Mouse (Mus musculus): ENCODE results near the gene Irgc1. TPM values are rescaled to one million over a fixed set of nuclear protein-coding genes. Genes with fewer than 3 reads are reported as not detected.

The Irgc1 gene
- total RNA-seq, 2 experiments from 2014 or later: 0.07 TPM; not detected in 1

DNA sequence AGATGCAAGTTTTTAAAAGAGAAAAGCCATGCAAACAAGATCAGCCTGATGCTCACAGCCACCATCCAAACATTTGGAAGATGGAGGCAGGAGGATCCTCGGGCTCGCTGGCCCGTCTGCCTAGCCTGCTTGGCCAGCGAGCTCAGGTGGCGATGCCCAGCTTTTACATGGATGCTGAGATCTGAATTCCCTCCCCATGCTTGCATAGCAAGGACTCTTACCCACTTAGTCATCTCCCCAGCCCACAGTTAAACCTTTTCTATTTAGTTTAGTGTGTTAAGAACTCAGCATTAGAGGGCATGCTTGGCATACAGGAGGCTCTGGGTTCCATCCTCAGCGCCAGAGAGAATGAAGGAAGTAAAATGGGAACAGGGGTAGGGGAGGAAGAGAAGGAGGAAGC lies 12.9 kb downstream of the Irgc1 start:
- no peak for ATAC-seq (replicated peaks; ENCODE audit: poor library complexity)

- no peak for ATAC-seq (replicated peaks; ENCODE audit: poor library complexity)
Measured at GRCm38 (mm10) chr7:24437981-24438380, 14.1 kb downstream of the Irgc1 start.

- ATAC-seq (replicated peaks; ENCODE audit: poor library complexity): no peak
Measured at GRCm38 (mm10) chr7:24435305-24435704, 16.8 kb downstream of the Irgc1 start.

DNA sequence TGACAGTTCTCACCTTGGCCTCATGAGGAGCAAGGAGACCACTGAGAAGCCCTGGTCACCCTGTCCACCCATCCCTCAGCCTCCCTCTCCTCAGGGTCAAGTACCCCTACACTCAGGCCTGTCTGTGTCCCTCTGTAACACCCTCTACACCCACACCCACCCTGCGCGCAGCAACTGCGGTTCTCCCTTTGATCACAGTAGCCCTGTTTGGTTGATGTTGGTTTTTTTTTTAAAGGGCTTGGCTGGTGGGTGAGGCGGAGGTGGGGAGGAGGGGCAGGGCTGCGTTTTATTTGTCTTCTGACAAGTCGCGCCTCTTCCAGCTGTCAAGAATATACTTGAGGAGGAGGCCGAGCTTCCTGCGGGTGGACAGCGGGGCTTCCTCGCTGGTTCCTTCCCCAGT lies 20.4 kb downstream of the Irgc1 start:
- no peak for ATAC-seq (replicated peaks; ENCODE audit: poor library complexity)

DNA sequence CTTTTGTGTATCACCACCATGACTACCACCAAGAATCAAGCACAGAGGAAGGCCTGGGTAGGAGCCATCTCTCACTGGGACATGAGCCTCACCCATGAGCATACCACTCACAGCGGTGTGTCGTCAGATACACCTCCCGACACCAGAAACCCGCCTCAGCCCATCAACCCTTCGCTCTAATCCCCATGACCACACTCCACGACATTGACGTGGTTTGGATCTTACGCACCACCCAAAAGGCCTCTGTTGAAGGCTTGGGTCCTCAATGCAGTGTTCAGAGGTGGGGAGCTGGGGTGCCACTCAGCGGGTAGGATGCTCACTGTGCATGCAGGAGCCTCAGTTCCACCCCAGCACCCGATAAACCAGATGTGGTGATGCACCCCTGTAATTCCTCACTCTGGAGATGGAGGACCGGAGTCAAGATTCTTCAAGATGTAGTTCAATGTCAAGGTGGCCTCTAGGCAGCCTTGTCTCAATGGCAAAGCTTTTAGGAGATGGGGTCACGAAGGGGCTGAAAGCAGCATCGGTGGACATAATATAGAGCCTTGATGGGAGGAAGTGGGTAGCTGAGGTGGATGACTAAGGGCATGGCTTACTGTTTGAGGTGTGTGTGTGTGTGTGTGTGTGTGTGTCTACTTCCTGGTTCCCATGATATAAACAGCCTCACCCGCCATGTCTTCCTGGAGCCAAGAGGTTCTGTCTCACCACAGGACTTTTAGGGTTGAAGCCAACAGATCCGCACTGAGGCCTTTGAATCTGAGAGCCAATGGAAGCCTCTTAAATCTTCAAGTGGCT lies 21.3 kb downstream of the Irgc1 start:
- ATAC-seq (replicated peaks; ENCODE audit: poor library complexity): peak; percentile 47

DNA sequence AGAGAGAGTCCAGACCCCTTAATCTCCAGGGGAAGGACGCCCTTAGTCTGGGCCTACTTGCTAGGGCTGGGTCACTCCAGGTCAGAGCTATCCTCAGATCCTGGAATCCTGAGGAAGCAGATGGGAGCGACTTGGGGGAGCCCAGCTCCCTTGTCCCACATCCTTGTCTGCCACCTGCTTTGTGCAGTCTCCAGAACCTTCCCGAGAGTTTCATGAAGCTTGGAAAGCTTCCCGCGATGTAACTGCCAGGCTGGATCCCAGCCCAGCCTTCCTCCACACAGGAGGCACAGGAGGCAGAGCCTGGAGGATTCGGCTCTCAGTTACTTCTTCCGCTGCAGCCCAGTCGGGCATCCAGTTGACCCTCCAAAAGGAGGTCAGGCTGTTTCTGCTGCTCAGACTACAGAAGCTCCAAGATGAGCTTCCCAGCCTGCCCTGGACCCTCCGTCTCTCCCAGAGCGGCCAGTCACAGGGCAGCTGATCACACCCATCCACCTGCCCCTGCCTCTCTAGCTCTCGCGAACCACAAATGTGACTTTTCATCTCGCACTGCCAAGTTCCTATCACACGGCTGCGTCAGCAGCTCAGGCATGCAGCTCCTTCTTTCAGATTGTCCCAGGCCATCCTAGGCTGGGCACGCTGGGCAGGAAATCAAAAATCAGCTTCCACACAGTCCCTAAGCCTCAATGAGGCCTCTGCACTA lies 22.5 kb downstream of the Irgc1 start:
- no peak for ATAC-seq (replicated peaks; ENCODE audit: poor library complexity)

GRCm38 (mm10) chr7:24428725-24429124 lies 23.4 kb downstream of the Irgc1 start:
- no peak for ATAC-seq (replicated peaks; ENCODE audit: poor library complexity)

- ATAC-seq (replicated peaks; ENCODE audit: poor library complexity): no peak
Measured at GRCm38 (mm10) chr7:24427168-24427567, 24.9 kb downstream of the Irgc1 start.

DNA sequence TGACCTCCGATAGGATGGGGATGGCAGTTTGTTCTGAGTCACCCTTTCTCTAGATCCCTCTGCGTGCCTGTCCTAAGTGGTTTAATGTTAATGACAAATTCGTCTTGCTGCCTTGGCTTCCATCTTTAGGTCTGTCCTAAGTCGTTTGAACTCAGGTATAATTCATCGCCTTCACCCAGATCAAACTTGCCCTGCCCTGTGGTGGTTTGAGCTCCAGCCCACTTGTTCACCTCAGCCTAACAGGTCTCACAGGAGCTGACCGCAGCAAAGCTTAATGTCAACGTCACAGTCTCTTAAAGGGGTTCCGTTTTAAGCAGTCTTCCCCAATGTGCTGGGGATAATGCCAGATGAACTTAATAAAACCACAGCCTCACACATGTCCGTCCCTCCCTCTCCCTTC lies 26.2 kb downstream of the Irgc1 start:
- no peak for ATAC-seq (replicated peaks; ENCODE audit: poor library complexity)

DNA sequence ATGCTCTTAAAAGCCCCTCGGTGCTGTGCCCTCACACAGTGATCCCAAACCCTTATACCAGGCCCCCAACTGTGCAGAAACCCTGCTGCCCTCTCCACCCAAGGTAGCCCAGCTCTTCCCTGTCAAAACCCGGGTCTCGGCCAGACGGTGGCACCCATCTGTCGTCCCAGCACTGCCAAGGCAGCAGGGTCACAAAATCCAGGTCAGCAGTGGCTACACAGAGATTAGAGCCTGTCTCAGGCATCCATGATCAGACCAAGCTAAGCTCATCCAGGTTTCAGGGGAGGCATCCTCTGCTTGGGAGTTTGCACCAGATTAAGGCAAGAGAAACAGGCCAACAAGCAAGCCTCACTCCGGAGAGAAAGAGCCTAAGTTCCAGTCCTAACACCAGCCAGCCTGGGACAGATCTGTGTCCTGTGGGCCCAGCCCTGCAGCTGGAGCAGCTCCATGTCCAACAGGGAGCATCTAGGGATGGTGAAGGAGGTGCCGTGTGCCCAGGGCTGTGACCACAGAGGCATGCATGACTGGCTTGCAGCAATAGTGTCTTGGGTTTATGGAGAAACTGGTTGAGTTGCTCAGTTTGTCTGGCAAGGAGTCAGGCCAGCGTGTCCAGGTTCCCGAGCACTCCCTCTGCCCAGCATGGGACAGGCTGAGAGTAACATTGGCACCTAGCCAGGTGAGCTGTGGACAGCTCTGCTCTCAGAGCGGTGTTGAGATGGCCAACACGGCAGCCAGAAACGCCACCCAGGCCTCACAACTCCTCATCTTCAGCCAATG lies 28.0 kb downstream of the Irgc1 start:
- no peak for ATAC-seq (replicated peaks; ENCODE audit: poor library complexity)

DNA sequence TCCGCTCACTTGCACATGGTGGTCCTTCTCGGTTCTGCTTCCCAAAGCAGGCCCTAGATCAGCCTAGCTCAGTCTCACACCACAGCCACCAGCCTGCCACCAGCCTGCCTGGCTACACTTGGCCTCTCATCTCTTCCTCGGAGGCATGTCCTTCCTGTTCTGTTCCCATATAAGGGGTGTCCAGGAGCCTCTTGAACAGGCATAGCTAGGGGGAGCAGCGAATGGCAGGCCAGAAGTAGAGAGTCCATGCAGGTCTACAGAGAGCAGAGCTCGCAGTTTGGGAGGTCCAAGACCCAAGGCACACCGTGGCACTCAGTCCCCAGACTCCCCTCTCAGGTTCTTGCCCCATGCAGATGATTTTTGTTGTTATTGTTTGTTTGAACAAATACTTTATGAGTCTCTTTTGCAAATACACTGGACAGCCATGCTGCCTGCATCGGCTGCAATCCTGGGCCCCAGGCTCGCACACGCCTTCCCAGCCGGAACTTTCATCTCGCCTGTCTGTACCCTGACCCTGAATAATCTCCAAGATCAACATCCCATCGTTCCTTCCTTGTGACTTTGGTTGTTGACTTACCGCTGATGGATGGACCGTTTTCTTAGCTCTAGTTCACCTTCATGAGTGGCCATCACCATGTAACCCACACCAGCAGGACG lies 28.9 kb downstream of the Irgc1 start:
- ATAC-seq (replicated peaks; ENCODE audit: poor library complexity): no peak

DNA sequence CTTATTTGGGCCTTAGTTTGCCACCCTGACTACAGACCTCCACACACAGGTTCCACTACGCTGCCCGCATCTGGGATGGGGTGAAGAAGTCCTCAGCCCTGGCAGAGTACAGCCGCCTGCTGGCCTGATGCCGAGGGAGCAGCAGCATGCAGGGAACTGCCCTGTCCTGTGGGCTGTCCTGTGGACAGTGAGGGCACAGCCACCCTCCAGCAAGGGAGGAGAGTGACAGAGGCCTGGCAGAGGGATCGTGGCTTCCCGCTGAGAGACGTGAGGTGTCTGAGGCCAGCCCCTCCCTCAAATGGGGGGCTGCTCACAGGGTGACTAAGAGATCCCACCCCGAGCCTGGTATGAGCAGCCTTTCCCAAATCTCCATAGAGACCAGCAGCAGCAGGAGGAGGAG lies 29.8 kb downstream of the Irgc1 start:
- no peak for ATAC-seq (replicated peaks; ENCODE audit: poor library complexity)

DNA sequence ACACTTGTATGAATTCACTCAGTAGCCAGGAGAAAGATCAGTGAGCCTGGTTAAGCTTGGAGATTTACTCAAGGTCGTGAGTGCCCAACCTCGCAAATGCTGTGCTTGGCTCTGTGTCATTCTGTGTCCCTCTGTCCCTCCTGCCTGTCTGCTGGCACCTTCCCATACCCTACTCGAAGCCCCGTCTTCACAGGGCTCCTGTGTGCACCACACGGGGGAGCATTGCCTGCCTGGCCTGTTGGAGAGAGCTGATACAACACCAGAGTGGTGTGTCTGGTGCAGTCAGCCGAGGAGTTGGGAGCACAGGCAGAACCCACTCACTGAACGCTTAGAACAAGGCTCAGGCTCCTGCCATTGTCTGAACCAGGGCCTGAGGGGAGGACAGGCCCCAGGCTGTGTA lies 30.4 kb downstream of the Irgc1 start:
- no peak for ATAC-seq (replicated peaks; ENCODE audit: poor library complexity)

DNA sequence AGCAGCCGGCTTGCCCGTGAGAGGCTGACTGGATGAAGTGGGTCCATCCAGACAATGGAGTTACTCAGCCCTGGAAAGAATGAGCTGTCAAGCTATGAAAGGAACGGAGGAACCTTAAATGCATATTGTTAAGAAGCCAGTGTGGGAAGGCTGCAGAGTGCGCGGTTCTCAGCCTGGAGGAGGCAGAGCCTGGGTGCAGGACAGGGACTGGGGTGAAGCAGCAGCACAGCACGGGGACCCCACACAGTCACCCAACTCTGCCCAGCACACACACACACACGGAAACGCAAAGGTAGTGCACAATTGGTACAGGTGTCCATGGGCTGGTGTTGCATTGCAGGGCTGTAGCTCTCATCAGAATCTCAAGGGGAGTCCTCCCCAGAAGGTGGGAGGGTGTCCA lies 32.5 kb downstream of the Irgc1 start:
- no peak for ATAC-seq (replicated peaks; ENCODE audit: poor library complexity)

- no peak for ATAC-seq (replicated peaks; ENCODE audit: poor library complexity)
Measured at GRCm38 (mm10) chr7:24415261-24415660, 36.8 kb downstream of the Irgc1 start.

- no peak for ATAC-seq (replicated peaks; ENCODE audit: poor library complexity)
Measured at GRCm38 (mm10) chr7:24413630-24414029, 38.5 kb downstream of the Irgc1 start.

DNA sequence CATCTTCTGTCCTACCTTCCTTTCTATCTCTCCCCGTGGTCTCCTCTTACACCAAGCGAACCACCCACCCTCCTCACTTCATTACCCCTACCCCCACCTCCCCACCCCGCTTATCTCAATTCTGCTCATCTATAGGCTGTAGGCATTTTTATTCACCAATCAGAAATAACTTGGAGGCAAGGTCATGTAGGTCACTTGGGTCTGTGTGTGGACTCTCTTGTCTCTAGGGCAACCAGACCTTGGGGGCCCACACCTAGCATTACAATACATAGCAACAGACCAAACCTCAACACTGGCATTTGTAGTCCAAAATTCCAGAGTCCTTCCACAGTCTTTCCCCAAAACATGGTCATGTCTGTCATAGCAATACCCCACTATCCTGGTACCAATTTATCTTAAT lies 41.3 kb downstream of the Irgc1 start:
- no peak for ATAC-seq (replicated peaks; ENCODE audit: poor library complexity)

GRCm38 (mm10) chr7:24410123-24410522 lies 42.0 kb downstream of the Irgc1 start:
- no peak for ATAC-seq (replicated peaks; ENCODE audit: poor library complexity)

- no peak for ATAC-seq (replicated peaks; ENCODE audit: poor library complexity)
Measured at GRCm38 (mm10) chr7:24408186-24408585, 43.9 kb downstream of the Irgc1 start.

DNA sequence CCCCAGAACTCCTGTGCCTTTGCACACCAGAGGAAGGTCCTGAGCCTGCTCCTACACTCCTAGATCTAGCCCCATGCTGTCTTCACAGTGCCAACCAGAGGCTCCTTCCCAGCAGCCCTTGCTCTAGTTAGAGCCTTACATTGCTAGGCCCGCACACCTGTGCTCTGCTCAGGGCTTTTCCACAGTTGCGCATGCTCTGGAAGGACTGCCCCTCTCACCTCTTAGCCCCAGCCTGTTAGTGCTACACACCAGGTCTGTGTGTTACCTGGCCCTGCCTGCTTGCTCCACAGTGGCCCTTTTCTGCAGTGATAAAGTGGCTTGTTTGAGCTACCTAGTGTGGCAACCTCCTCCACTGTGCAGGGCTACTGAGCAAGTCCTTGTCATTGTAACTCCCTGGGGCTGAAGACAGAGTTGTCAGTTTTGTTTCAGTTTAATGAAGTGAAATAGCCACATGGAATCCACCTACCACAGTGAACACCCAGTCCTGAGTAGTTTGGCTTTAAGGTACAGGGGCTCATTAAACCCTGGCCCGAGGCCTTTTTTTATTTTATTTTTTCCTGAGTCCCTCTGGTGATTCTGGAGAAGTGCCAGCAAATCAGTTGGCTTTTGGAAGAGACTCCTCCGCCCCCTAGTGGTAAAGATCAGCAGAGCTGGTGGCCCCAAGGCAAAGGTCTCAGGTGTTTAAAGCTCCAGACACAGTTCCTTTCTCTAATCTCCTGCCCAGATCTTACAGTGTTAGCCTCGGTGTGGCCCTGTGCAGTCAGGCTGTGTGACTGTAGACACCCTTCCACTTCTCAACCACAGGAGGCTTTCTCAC lies 45.4 kb downstream of the Irgc1 start:
- ATAC-seq (replicated peaks; ENCODE audit: poor library complexity): peak; percentile 73

Data from megakaryocyte progenitor cell, adult 5-6 weeks (primary cell).